Mouse (Mus musculus): ENCODE results near the gene Zfp971.
"Not testable (repeated sequence)": the region's sequence is repeated elsewhere in the genome, so short reads cannot be mapped to it uniquely, and the experiment has no call there.

DNA sequence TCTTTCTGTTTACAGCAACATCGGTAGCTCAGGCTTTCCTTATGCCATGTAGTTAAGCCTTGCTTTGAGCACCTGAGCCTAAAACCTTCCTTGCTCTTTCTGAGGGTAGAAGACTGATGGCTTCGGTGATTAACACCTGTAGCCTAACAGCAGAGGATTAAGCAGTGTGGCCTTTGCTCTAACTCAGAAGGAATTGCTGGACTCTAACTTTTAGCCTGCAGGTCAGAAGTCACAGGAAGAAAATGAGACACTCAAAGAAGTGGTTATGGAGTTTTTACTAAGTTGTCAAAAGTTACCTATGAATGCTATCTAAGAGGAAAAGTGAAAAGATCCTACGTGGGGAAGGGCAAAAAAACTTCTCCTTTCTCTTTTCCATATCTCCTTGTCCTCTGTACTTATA, 4.5 kb downstream of the Zfp971 start:
- TF ChIP-seq ZC3H11A (IDR thresholded peaks at IDR 0.05; ENCODE audit: borderline replicate concordance, low read depth, low read length); ZNF384 (IDR thresholded peaks at IDR 0.05; ENCODE audit: low read depth, low read length); MAFK (IDR thresholded peaks at IDR 0.05; ENCODE audit: insufficient read depth, low read depth, low read length): not testable (repeated sequence)
